Mouse (Mus musculus) forebrain, embryonic 10.5 days (tissue): ENCODE measurements around the gene Cideb. TPM values are rescaled to one million over a fixed set of nuclear protein-coding genes. Genes with fewer than 3 reads are reported as not detected.
A peak's percentile ranks its signal among the peaks of the same experiment; 100 is the strongest.

Source experiments
- DNase-seq: peaks from one replicate; pipeline ENCODE4 v3.0.0-alpha.2; 2017; ENCODE audit warnings: low spot score; ENCODE audit errors: extremely low spot score
- H3K27ac ChIP-seq: fragments of 300-500 bp; sonication (generic); 2 replicates; pipeline ENCODE4 v1.5.1; 2016; ENCODE audit warnings: mild to moderate bottlenecking
- H3K27me3 ChIP-seq: fragments of 300-500 bp; sonication (generic); 2 replicates; pipeline ENCODE4 v1.6.1; 2016; ENCODE audit warnings: mild to moderate bottlenecking; ENCODE audit not compliant: poor library complexity, severe bottlenecking
- H3K36me3 ChIP-seq: fragments of 300-500 bp; sonication (generic); replicated peaks from 2 replicates; pipeline ENCODE4 v1.6.1; 2016; ENCODE audit warnings: mild to moderate bottlenecking, moderate library complexity
- H3K4me1 ChIP-seq: fragments of 300-500 bp; sonication (generic); 2 replicates; pipeline ENCODE4 v1.6.1; 2016
- H3K4me3 ChIP-seq: fragments of 300-500 bp; sonication (generic); 2 replicates; pipeline ENCODE4 v1.5.1; 2016; ENCODE audit warnings: mild to moderate bottlenecking, moderate library complexity
- H3K9me3 ChIP-seq: fragments of 300-500 bp; sonication (generic); 2 replicates; pipeline ENCODE4 v1.6.1; 2016; ENCODE audit warnings: mild to moderate bottlenecking, moderate library complexity
- WGBS: fragments of 180-500 bp; shearing (Covaris S2); methylation state at CpG from one replicate; pipeline ENCODE4 v1.1.7; 2016; 5-methylcytosine and 5-hydroxymethylcytosine counted together
- polyA plus RNA-seq: library from polyadenylated mRNA; unstranded; fragments of >200 nt; fragmentation: Nextera tagmentation; extraction: Ambion mirVana; gene quantifications from 2 replicates; pipeline ENCODE4 v1.2.1, GENCODE M21; 2016

The Cideb gene
- polyA plus RNA-seq, 1 experiment from 2014 or later = 0.33 TPM

- H3K36me3 ChIP-seq = peaks cover 27% of the 10 kb centered on the region
- H3K4me3 ChIP-seq = peak within 1 kb of the TSS; percentile 37
- peaks cover 18% of the 10 kb centered on the region for H3K4me1 ChIP-seq
- no peak for DNase-seq
- H3K27me3 ChIP-seq = peaks cover 35% of the 10 kb centered on the region
- WGBS = 26% methylated on average over 4 of the region's 4 CpGs
- H3K27ac ChIP-seq = 0 out of 2 replicates have a peak within 1 kb of the TSS, but pooled peaks have one; percentile 15
- H3K9me3 ChIP-seq = no peaks in the 10 kb centered on the region
These were observed 44.5 kb downstream of the Cideb start, which contains the start of gene Tgm1 for GRCm38 (mm10) chr14:55713729-55714122. Tgm1 (minus strand) TSS chr14:55713926.

DNA sequence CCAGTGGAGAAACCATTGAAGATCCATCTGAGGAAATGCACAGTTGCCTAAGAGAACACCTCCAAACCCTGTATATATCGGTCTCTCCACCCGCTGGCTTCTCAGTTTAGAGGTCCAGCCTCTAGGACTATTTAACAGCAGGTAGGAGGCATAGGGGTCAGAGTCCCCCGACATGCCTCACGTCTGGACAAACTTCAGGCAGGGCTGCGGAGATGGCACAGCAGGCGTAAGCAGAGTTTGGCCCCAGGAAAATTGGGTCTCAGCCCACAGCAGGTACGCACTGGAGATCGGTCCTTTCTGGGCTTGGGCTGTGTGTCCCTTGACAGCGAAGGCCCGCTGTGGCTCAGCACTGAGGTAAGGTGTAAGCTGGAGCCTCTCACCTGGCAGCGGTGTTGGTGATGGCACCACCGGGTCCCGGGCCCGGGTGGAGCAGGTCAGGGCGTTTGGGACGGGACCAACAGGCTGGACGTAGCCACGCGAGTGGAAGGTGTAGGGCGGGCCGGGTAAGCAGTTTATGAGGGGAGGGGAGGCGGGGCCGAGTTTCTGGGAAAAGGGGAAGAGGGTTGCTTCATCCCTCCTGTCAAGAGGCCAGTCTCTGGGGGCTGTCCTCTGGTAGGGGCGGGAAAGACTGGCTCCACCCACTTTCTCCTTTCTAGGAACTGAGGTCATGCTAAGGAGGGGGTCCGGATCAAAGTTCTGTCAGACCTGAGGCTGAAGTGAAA, 45.1 kb downstream of the Cideb start:
- H3K36me3 ChIP-seq = peaks cover 22% of the 10 kb centered on the region
- 17% methylated on average over 25 of the region's 25 CpGs for WGBS
- H3K27ac ChIP-seq = 0 out of 2 replicates have a peak overlapping the region, but pooled peaks have one; percentile 15
- H3K27me3 ChIP-seq = peaks cover 35% of the 10 kb centered on the region
- H3K4me3 ChIP-seq = peak overlapping the region; percentile 37
- peaks cover 18% of the 10 kb centered on the region for H3K4me1 ChIP-seq
- no peak for DNase-seq
- H3K9me3 ChIP-seq = no peaks in the 10 kb centered on the region

DNA sequence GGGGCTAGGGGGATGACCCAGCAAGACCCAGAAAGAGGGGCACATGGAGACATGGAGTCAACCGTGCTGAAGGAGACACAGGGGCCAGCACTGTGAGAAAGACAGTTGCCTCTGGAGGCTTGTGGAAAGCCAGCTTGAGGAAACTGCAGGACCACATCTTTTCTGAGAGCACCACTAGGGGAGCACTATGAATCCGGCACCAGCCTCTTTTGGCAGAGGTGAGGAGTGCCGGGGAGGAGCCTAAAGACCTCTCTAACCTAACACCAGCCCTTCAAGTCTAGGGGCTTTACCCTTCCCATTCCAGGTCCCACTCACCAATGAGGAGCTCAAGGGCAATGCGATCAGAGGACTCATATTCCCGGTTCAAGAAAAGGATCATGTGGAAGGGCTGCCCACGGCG, 46.5 kb downstream of the Cideb start:
- Histone ChIP-seq H3K27ac (no peak overlapping the region), H3K4me1 (peaks cover 12% of the 10 kb centered on the region), H3K9me3 (no peaks in the 10 kb centered on the region), H3K4me3 (no peak overlapping the region), H3K36me3 (peaks cover 9% of the 10 kb centered on the region), H3K27me3 (peaks cover 35% of the 10 kb centered on the region)
- no peak for DNase-seq
- 88% methylated on average over 7 of the region's 7 CpGs for WGBS

DNA sequence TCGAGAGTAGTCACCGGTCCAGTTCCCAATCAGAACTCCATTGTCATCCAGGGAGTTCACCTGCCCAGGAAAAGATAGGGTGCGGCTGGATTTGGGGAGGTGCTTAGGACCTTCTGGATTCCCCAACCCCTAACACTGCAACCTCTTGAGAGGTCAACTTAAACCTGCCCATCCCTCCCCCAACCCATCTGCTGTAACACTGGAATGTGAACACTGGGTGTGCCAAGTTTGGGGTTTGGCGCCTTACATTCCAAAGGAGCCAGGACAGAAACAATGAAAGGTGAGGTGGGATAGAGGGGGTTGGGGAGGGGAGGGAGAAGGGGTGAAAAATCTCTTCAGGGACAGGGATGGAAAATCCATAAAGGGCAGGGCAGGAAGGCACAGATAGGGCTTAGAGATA, 48.7 kb downstream of the Cideb start:
- Histone ChIP-seq H3K4me1 (peaks cover 11% of the 10 kb centered on the region), H3K27ac (no peak overlapping the region), H3K4me3 (no peak overlapping the region), H3K36me3 (no peaks in the 10 kb centered on the region), H3K9me3 (no peaks in the 10 kb centered on the region), H3K27me3 (peaks cover 35% of the 10 kb centered on the region)
- WGBS = 87% methylated on average over 4 of the region's 4 CpGs
- no peak for DNase-seq

DNA sequence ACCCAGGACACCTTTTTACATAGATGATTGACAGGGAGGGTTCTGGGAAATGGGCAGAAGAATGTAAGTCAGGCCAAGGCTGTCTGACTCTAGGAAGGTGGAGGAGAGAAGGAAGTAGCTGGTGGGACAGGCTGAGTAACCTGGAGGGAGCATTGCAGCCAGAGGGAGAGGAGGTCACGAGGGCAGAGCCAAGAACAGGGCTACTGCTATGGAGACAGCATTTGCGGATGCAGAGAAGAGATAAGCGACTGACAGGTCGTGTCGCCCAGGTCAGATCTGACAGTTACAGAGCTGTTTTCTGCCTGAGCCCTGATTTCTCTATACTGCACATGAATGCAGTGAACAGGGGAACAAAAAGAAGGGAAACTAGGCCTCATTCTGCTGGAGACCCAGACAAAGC, 50.9 kb downstream of the Cideb start:
- H3K27me3 ChIP-seq = peaks cover 17% of the 10 kb centered on the region
- H3K4me1 ChIP-seq = no peaks in the 10 kb centered on the region
- DNase-seq = no peak
- no peak overlapping the region for H3K27ac ChIP-seq
- no peaks in the 10 kb centered on the region for H3K36me3 ChIP-seq
- 81% methylated on average over 5 of the region's 5 CpGs for WGBS
- no peak overlapping the region for H3K4me3 ChIP-seq
- no peaks in the 10 kb centered on the region for H3K9me3 ChIP-seq

GRCm38 (mm10) chr14:55706051-55706600, 52.1 kb downstream of the Cideb start:
- 92% methylated on average over 8 of the region's 8 CpGs for WGBS
- no peak overlapping the region for H3K27ac ChIP-seq
- H3K36me3 ChIP-seq = no peaks in the 10 kb centered on the region
- H3K4me1 ChIP-seq = no peaks in the 10 kb centered on the region
- H3K4me3 ChIP-seq = no peak overlapping the region
- H3K9me3 ChIP-seq = no peaks in the 10 kb centered on the region
- H3K27me3 ChIP-seq = peaks cover 4% of the 10 kb centered on the region; the same call in 1 of the 2 replicates
- no peak for DNase-seq

Other genes with a start within 250 kb of the Cideb start
- 0.05 and 0.14 TPM in 2 replicates for gene Cpne6, start 248.0 kb downstream of the Cideb start, polyA plus RNA-seq
- gene Nrl, start 233.5 kb downstream of the Cideb start, polyA plus RNA-seq = not detected in 2 replicates
- gene Pck2, start 218.2 kb downstream of the Cideb start, polyA plus RNA-seq = 18.3 and 20.0 TPM in 2 replicates
- gene Dcaf11, start 198.5 kb downstream of the Cideb start, polyA plus RNA-seq = 68.1 and 73.3 TPM in 2 replicates
- not detected in 2 replicates for gene A730061H03Rik, start 198.1 kb downstream of the Cideb start, polyA plus RNA-seq
- gene Fitm1, start 182.8 kb downstream of the Cideb start, polyA plus RNA-seq = not detected in 2 replicates
- 90.9 and 94.3 TPM in 2 replicates for gene Psme1, start 180.3 kb downstream of the Cideb start, polyA plus RNA-seq
- 5.3 and 5.4 TPM in 2 replicates for gene Emc9, start 173.2 kb downstream of the Cideb start, polyA plus RNA-seq
- gene Psme2, start 167.3 kb downstream of the Cideb start, polyA plus RNA-seq = 154 and 171 TPM in 2 replicates
- 20.5 and 21.3 TPM in 2 replicates for gene Rnf31, start 166.8 kb downstream of the Cideb start, polyA plus RNA-seq
- 7.3 and 7.6 TPM in 2 replicates for gene Irf9, start 154.9 kb downstream of the Cideb start, polyA plus RNA-seq
- gene Rec8, start 140.4 kb downstream of the Cideb start, polyA plus RNA-seq = 5.6 and 5.7 TPM in 2 replicates
- 110 and 123 TPM in 2 replicates for gene Ipo4, start 122.5 kb downstream of the Cideb start, polyA plus RNA-seq
- 0.98 and 1.00 TPM in 2 replicates for gene Gm49378, start 120.6 kb downstream of the Cideb start, polyA plus RNA-seq
- 78.3 and 78.7 TPM in 2 replicates for gene Tm9sf1, start 114.7 kb downstream of the Cideb start, polyA plus RNA-seq
- gene Tssk4, start 108.3 kb downstream of the Cideb start, polyA plus RNA-seq = 0.58 and 1.1 TPM in 2 replicates
- 62.4 and 63.7 TPM in 2 replicates for gene Mdp1, start 98.0 kb downstream of the Cideb start, polyA plus RNA-seq
- 59.9 and 62.4 TPM in 2 replicates for gene Gmpr2, start 86.5 kb downstream of the Cideb start, polyA plus RNA-seq
- 664 and 665 TPM in 2 replicates for gene Nedd8, start 86.3 kb downstream of the Cideb start, polyA plus RNA-seq
- 78.8 and 79.7 TPM in 2 replicates for gene Tinf2, start 76.6 kb downstream of the Cideb start, polyA plus RNA-seq
- gene Tgm1, start 44.5 kb downstream of the Cideb start, polyA plus RNA-seq = 0.26 and 0.44 TPM in 2 replicates
- gene Rabggta, start 36.2 kb downstream of the Cideb start, polyA plus RNA-seq = 30.2 and 31.5 TPM in 2 replicates
- gene Dhrs1, start 12.8 kb downstream of the Cideb start, polyA plus RNA-seq = 59.1 and 62.5 TPM in 2 replicates
- 63.0 and 68.4 TPM in 2 replicates for gene Nop9, start 12.8 kb downstream of the Cideb start, polyA plus RNA-seq
- gene Ltb4r2, start 3.0 kb upstream of the Cideb start, polyA plus RNA-seq = 0.19 and 0.28 TPM in 2 replicates
- 0.26 TPM in 2 replicates for gene Ltb4r1, start 7.5 kb upstream of the Cideb start, polyA plus RNA-seq
- gene Adcy4, start 25.6 kb upstream of the Cideb start, polyA plus RNA-seq = 4.6 and 5.4 TPM in 2 replicates
- 8.0 and 10.2 TPM in 2 replicates for gene Ripk3, start 30.4 kb upstream of the Cideb start, polyA plus RNA-seq
- 37.9 and 39.1 TPM in 2 replicates for gene Nfatc4, start 64.7 kb upstream of the Cideb start, polyA plus RNA-seq
- gene Nynrin, start 95.6 kb upstream of the Cideb start, polyA plus RNA-seq = 24.5 and 25.8 TPM in 2 replicates
- 0.10 and 0.12 TPM in 2 replicates for gene Cbln3, start 125.9 kb upstream of the Cideb start, polyA plus RNA-seq
- 22.7 and 25.3 TPM in 2 replicates for gene Khnyn, start 126.5 kb upstream of the Cideb start, polyA plus RNA-seq
- gene Sdr39u1, start 141.8 kb upstream of the Cideb start, polyA plus RNA-seq = 41.9 and 48.9 TPM in 2 replicates
- gene Cma1, start 186.2 kb upstream of the Cideb start, polyA plus RNA-seq = not detected in 2 replicates
- gene Cma2, start 192.5 kb upstream of the Cideb start, polyA plus RNA-seq = not detected in 2 replicates